Mouse (Mus musculus) lung, postnatal 0 days (tissue): ENCODE measurements around the gene Rgs3.

Experiments used
- CTCF ChIP-seq: IDR thresholded peaks from 2 replicates; pipeline ENCODE4 v1.5.1; 2016; ENCODE audit warnings: antibody characterized with exemption, mild to moderate bottlenecking
- EP300 ChIP-seq: IDR thresholded peaks from 2 replicates; pipeline ENCODE4 v1.6.1; 2016; ENCODE audit warnings: antibody characterized with exemption, mild to moderate bottlenecking, control low read depth

DNA sequence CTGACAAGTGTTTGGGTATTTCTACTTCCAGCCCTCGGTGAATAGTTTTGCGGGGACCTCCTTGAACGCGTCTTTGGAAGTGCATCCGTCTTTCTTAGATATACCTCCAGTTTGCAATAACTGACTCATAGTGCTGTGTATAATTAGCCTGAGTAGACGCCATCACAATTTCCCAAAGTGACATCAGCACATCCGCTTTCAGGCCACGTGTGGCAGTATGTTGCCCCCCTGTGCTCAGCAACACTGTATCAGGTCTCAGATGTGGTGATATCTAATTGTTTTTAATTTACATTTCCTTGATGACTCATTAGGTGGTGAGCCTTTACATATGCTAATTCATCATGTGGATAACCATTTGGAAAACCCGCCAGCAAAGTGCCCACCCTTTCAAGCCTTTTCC lies 119.5 kb downstream of the Rgs3 start:
- no peak for TF ChIP-seq CTCF
- TF ChIP-seq EP300, result no peak
